Mouse (Mus musculus) neural tube, embryonic 15.5 days (tissue): ENCODE results near the gene Faap100. TPM values are rescaled to one million over a fixed set of nuclear protein-coding genes. Genes with fewer than 3 reads are reported as not detected.
"Not testable (repeated sequence)": the region's sequence is repeated elsewhere in the genome, so short reads cannot be mapped to it uniquely, and the experiment has no call there.

Source experiments
- ATAC-seq: fragments of 200-750 bp; cut with Nextera tagmentation; 2 replicates; pipeline ENCODE4 v1.8.0; 2017; ENCODE audit warnings: mild to moderate bottlenecking, moderate TSS enrichment, moderate library complexity; ENCODE audit not compliant: low FRiP score
- H3K27ac ChIP-seq: fragments of 300-500 bp; sonication (generic); replicated peaks from 2 replicates; pipeline ENCODE4 v1.5.1; 2015; ENCODE audit warnings: mild to moderate bottlenecking, inconsistent platforms
- H3K27me3 ChIP-seq: fragments of 300-500 bp; sonication (generic); replicated peaks from 2 replicates; pipeline ENCODE4 v1.6.1; 2015; ENCODE audit warnings: inconsistent platforms
- H3K36me3 ChIP-seq: fragments of 300-500 bp; sonication (generic); 2 replicates; pipeline ENCODE4 v1.6.1; 2015; ENCODE audit warnings: inconsistent platforms
- H3K4me1 ChIP-seq: fragments of 300-500 bp; sonication (generic); 2 replicates; pipeline ENCODE4 v1.6.1; 2015; ENCODE audit warnings: inconsistent platforms
- H3K4me2 ChIP-seq: fragments of 300-500 bp; sonication (generic); 2 replicates; pipeline ENCODE4 v1.6.1; 2015; ENCODE audit warnings: inconsistent platforms, mild to moderate bottlenecking, moderate library complexity
- H3K4me3 ChIP-seq: fragments of 300-500 bp; sonication (generic); replicated peaks from 2 replicates; pipeline ENCODE4 v1.5.1; 2015; ENCODE audit warnings: mild to moderate bottlenecking, inconsistent platforms
- H3K9ac ChIP-seq: fragments of 300-500 bp; sonication (generic); replicated peaks from 2 replicates; pipeline ENCODE4 v1.6.1; 2015; ENCODE audit warnings: mild to moderate bottlenecking, inconsistent platforms
- H3K9me3 ChIP-seq: fragments of 300-500 bp; sonication (generic); replicated peaks from 2 replicates; pipeline ENCODE4 v1.6.1; 2016; ENCODE audit warnings: inconsistent platforms
- WGBS: fragments of 180-500 bp; shearing (Covaris S2); methylation state at CpG from one replicate; pipeline ENCODE4 v1.1.7; 2015; ENCODE audit warnings: mixed read lengths; 5-methylcytosine and 5-hydroxymethylcytosine counted together
- polyA plus RNA-seq: library from polyadenylated mRNA; unstranded; fragments of >200 nt; fragmentation: Nextera tagmentation; extraction: Ambion mirVana; gene quantifications from 2 replicates; pipeline ENCODE4 v1.2.1, GENCODE M21; 2015

The Faap100 gene
- polyA plus RNA-seq, result 71.6 and 81.5 TPM in 2 replicates

DNA sequence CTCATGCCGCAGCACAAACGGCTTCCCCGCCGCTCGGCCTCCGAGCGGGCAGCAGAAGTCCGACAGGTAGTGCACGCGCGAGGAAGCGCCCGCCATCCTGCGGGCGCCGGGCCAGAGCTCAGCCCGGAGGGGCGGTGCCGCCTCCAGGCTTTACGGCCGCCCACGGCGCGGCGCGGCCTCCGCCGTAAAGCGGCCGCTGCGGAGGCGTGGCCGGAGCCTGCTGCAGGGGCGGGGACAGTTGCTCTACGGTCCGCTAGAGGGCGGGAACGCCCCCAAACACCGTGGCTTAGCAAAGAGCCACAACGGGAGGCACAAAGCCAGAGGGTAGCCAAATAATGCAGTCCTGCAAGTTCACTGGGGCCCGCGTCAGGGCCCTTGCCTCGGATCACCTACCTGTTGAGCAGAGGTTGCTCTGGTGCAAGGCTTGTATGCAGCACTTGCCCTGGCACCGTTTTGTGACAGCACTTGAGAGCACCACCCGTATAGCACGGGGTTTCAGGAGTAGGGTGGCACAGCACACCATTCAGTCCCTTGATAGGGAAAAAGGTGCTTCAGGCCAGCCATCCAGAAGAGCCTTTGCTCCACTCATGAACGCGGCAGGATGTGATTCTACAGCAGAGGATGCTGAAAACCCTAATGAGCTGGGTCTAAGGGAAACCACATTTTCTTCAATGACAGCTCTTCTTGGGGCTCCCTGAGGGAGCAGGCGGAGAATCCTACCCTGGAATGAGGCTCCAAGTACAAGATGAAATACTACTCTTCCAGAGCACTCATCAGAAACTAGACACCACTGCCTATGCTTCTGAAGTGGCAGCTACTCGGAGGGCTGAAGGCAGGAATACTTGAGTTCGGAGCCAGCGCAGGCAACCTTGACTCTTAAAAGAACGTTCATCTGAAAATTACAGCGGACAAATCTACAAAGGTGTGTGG lies at the start of gene Faap100:
Gene Faap100 (minus strand): TSS at position 154 of the 930 bp plus-strand sequence.
- Histone ChIP-seq H3K4me3 (peak within 1 kb of the TSS; percentile 69), H3K36me3 (peaks cover 68% of the 10 kb centered on the region), H3K4me1 (peaks cover 37% of the 10 kb centered on the region), H3K9me3 (no peaks in the 10 kb centered on the region), H3K4me2 (peak within 1 kb of the TSS; percentile 69), H3K27ac (peak within 1 kb of the TSS; percentile 87), H3K27me3 (no peaks in the 10 kb centered on the region), H3K9ac (peak within 1 kb of the TSS; percentile 69)
- ATAC-seq, result peak; percentile 85
- 8% methylated on average over 54 of the region's 54 CpGs for WGBS

DNA sequence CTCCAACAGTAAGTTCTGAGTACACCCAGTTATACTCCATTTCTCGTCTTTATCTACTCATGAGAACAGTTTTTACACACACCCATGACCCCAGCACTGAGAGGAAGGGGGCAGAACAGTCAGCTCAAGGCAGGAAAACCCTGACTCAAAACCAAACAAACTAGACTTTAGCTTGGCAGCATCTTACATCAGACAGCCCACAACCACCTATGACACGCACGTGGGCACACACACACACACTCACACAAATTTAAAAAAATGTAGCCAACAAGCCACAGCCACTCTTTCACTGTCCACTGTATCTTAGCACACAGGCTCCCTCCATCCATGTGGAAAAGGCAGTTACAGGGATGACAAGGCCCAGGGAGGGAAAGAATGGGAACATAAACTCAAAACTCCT lies 48.2 kb upstream of the Faap100 start:
- peaks cover 51% of the 10 kb centered on the region for H3K36me3 ChIP-seq
- no peaks in the 10 kb centered on the region for H3K4me1 ChIP-seq
- no peak overlapping the region for H3K4me3 ChIP-seq
- no peak overlapping the region for H3K4me2 ChIP-seq
- ATAC-seq, result no peak
- no peak overlapping the region for H3K27ac ChIP-seq
- no peak overlapping the region for H3K9ac ChIP-seq
- H3K9me3 ChIP-seq, result no peaks in the 10 kb centered on the region
- 94% methylated on average over 3 of the region's 3 CpGs for WGBS
- no peaks in the 10 kb centered on the region for H3K27me3 ChIP-seq

DNA sequence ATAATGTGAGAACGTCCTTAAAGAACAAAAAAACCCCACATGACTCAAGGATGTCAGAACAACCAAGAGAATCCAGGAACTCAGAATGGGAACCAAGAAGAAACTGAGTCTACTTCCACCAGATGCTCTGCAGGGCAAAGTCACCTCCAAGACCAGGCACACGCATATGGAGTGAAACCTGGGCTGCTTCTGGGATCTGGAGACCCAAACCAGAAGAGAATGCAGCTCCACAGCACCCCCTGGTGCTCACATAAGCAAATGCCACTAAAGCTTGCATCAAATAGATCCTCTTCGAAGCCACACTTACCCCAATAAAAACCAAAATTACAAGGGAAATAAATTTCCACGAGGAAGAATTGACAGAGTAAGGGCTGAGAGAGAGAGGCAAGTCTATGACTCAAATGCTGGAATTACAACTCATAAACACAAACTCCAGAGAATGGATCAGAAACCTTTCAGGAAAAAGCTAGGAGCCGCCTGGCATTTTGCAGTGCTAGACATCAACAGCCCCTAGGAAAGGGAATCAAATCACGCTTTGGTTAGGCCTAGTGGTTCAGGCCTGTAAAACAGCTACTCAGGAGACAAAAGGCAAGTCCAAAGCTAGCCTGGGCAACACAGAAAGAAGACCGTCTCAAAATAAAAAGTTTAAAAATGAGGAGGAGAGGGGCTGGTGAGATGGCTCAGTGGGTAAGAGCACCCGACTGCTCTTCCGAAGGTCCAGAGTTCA lies 45.2 kb upstream of the Faap100 start:
- Histone ChIP-seq H3K4me1 (no peaks in the 10 kb centered on the region), H3K27ac (no peak overlapping the region), H3K9me3 (no peaks in the 10 kb centered on the region), H3K4me3 (no peak overlapping the region), H3K27me3 (no peaks in the 10 kb centered on the region), H3K36me3 (peaks cover 65% of the 10 kb centered on the region), H3K4me2 (no peak overlapping the region), H3K9ac (no peak overlapping the region)
- WGBS, result 65% methylated on average over 9 of the region's 9 CpGs
- no peak for ATAC-seq

DNA sequence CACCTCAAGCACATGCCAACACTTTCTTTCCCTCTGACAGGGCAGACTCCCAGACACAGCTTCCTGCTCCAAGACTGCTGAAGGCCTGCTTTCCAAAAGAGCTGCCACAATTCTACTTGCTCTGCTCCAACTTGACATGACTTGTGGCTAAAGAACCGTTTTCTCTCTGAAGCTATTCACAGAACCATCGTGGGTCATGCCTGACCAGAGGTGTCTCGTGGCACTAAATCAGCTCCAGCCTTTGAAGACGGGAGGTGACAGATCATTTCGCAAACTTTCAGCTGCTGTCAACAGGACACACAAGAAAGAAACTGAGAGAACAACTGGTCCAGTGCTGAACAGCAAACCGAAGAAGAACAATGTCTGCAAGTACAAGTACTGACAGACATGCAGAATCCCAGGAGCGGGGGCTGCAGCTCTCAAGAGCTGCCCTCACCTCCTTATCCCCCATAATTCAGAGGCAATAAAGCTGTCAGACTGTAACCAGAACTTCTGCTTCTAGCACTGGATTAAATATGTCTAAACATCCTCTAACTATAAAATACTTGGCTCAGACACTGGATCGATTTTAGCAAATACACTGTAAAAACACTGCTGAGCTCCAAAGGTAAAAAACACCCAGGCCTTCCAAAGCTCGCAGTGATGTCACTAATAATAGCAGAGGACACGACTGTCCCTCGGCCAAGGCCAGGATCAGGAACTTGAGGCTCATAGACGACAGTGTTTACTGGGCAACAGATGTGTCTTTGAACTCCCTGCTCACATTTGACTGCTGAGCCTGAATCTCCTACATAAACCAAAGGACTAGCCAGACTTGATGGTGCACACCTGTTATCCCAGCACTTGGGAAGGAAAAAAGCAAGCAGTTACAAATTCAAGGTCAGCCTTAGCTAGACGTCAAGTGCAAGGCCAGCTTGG lies 44.3 kb upstream of the Faap100 start:
- WGBS, result 69% methylated on average over 13 of the region's 13 CpGs
- H3K4me1 ChIP-seq, result no peaks in the 10 kb centered on the region
- no peak for ATAC-seq
- H3K9me3 ChIP-seq, result no peaks in the 10 kb centered on the region
- H3K27me3 ChIP-seq, result no peaks in the 10 kb centered on the region
- H3K36me3 ChIP-seq, result peaks cover 65% of the 10 kb centered on the region
- H3K9ac ChIP-seq, result no peak overlapping the region
- H3K27ac ChIP-seq, result no peak overlapping the region
- H3K4me3 ChIP-seq, result no peak overlapping the region
- no peak overlapping the region for H3K4me2 ChIP-seq

DNA sequence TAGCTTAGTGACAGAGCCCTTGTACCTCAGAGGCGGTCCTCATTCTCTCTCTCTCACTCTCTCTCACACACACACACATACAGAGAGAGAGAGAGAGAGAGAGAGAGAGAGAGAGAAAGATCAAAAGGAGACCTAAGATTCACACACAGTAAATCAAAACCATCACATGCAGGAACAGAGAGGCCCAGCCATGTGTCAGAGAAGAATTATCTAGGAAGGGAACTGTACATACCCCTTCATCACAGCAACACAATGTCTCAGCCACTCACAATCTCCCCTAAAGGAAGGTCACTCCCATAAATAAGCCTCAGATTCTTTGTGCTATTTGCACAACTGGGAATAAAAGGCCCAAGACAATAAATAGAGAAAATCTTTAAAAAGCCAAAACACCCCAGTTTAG lies 40.0 kb upstream of the Faap100 start:
- no peak for ATAC-seq
- H3K27ac ChIP-seq, result no peak overlapping the region
- H3K36me3 ChIP-seq, result peaks cover 68% of the 10 kb centered on the region
- no peaks in the 10 kb centered on the region for H3K27me3 ChIP-seq
- H3K4me3 ChIP-seq, result no peak overlapping the region
- no peaks in the 10 kb centered on the region for H3K4me1 ChIP-seq
- H3K9me3 ChIP-seq, result no peaks in the 10 kb centered on the region
- H3K9ac ChIP-seq, result no peak overlapping the region
- H3K4me2 ChIP-seq, result no peak overlapping the region
- 86% methylated on average over 1 of the region's 1 CpGs for WGBS

DNA sequence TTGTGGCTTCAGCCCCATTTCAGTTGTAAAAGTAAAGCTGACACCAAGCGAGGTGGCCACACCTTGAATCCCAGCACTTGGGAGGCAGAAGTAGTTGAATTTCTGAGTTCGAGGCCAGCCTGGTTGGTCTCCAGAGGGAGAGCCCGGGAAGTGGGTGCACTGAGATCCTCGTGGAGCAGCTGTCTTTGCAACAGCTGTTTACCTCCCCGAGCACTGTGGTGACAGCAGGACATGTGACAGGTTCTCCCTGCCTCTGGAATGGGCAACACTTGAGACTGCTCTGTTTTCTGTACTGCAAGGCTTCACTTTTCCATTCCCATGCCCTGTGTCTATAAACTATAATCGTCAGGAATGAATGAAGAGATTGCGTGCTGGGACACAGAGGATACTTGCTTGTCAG lies 39.3 kb upstream of the Faap100 start:
- no peak overlapping the region for H3K9ac ChIP-seq
- no peaks in the 10 kb centered on the region for H3K4me1 ChIP-seq
- peaks cover 75% of the 10 kb centered on the region for H3K36me3 ChIP-seq
- H3K27ac ChIP-seq, result no peak overlapping the region
- no peaks in the 10 kb centered on the region for H3K9me3 ChIP-seq
- no peak for ATAC-seq
- 92% methylated on average over 7 of the region's 7 CpGs for WGBS
- no peak overlapping the region for H3K4me3 ChIP-seq
- no peak overlapping the region for H3K4me2 ChIP-seq
- H3K27me3 ChIP-seq, result no peaks in the 10 kb centered on the region

DNA sequence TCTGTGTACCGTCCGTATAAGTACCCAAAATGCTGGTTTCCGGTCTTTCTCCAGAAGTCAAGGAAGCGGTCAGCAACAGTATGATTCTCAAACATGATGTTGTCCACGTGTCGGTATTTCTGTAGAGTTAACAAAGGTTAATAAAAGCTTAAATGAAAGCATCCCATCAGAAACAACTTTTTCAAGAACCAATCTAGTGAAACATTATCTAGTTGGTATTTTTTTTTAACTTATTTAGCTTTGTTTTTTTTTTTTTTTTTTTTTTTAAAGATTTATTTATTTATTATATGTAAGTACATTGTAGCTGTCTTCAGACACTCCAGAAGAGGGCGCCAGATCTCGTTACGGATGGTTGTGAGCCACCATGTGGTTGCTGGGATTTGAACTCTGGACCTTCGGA lies 35.1 kb upstream of the Faap100 start:
- H3K27me3 ChIP-seq, H3K4me3 ChIP-seq, ATAC-seq, H3K4me2 ChIP-seq, H3K9me3 ChIP-seq, H3K27ac ChIP-seq, H3K9ac ChIP-seq, H3K4me1 ChIP-seq: not testable (repeated sequence)
- 97% methylated on average over 7 of the region's 10 CpGs for WGBS
- H3K36me3 ChIP-seq, result peaks cover 85% of the 10 kb centered on the region

DNA sequence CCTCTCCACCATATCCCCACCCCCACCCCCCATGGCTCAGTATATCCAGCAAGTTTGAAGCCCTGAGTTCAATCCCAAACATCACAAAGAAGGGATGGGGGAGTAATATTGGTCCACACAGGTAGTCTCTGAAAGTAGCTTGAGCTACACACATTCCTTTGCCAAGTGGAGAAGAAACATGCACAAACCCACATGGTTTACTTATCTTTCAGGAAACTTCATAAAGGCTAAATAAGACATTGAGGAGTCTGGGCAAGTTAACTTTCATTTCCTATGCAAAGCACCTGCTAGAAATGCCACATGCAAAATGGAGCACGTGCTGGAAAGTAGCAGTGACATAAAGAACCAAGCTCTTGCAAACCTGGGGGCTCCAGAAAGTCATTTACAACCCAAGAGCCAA lies 27.9 kb upstream of the Faap100 start:
- WGBS, result 88% methylated on average over 1 of the region's 1 CpGs

DNA sequence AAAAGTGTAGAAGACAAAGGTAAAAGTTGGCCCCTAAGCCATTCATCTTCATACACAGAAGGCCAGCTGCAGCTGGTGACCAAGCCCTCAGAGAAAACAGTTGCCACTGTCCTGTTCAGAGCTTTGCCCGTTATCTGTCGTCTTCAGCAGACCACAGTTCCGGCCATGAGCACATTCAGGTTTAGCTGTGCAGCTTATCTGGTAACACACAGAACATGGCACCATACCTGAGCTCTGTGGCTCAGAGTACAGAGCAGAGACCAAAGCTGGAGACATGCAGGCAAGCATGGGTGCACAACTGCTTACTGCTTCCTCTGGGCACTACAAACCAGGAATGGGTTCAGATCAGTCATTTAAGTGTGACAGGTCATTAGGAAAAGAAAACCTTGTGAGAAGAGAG lies 27.3 kb upstream of the Faap100 start:
- WGBS, result 88% methylated on average over 3 of the region's 3 CpGs
- Histone ChIP-seq H3K4me1 (no peaks in the 10 kb centered on the region), H3K36me3 (peaks cover 90% of the 10 kb centered on the region), H3K27me3 (no peaks in the 10 kb centered on the region), H3K27ac (no peak overlapping the region), H3K9ac (no peak overlapping the region), H3K4me3 (no peak overlapping the region), H3K4me2 (no peak overlapping the region), H3K9me3 (no peaks in the 10 kb centered on the region)
- no peak for ATAC-seq

More for the DNA sequence above, 27.9 kb upstream of the Faap100 start:
- Histone ChIP-seq H3K27me3 (no peaks in the 10 kb centered on the region), H3K4me2 (no peak overlapping the region), H3K9ac (no peak overlapping the region), H3K9me3 (no peaks in the 10 kb centered on the region), H3K36me3 (peaks cover 90% of the 10 kb centered on the region), H3K4me1 (no peaks in the 10 kb centered on the region), H3K4me3 (no peak overlapping the region), H3K27ac (no peak overlapping the region)
- no peak for ATAC-seq

DNA sequence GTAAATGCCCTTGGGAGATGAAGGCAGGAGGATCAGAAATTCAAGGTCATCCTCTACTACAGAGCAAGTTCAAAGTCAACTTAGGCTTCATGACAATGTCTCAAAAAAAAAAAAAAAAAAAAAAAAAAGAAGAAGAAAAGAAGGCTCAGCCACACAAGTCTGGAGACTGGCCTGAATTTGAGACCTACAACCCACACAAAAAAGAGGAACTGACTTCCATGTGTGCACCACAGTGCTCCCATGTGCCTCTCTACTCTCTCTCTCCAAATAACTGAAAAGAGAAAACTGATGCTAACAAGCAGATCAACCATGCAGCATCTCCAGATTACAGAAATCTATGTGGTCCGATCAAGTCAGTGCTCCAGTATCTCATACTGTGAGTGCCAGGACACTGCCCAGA lies 26.2 kb upstream of the Faap100 start:
- Histone ChIP-seq H3K27ac (no peak overlapping the region), H3K4me3 (no peak overlapping the region), H3K36me3 (peaks cover 90% of the 10 kb centered on the region), H3K27me3 (no peaks in the 10 kb centered on the region), H3K9ac (no peak overlapping the region), H3K9me3 (no peaks in the 10 kb centered on the region), H3K4me2 (no peak overlapping the region), H3K4me1 (no peaks in the 10 kb centered on the region)
- ATAC-seq, result no peak
- WGBS, result 97% methylated on average over 1 of the region's 1 CpGs

DNA sequence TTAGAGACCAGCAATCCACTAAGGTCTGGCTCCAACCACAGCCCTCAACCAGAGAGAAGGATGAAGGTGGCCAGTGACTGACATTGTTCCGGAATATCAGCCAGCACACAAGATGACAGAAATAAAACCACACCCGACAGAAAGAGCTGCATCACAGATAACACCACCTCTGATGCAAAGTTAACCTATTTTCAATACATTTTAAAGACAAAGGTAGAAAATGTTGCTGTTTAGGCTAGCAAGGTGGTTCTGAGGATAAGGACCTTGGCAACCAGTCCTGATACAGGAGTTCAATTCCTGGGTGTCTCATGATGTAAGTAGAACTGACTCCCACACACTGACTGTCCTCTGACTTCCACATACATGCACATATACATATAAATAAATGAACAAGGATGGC lies 20.8 kb upstream of the Faap100 start:
- Histone ChIP-seq H3K9ac (no peak overlapping the region), H3K4me3 (no peak overlapping the region), H3K4me2 (no peak overlapping the region), H3K9me3 (no peaks in the 10 kb centered on the region), H3K36me3 (peaks cover 73% of the 10 kb centered on the region), H3K4me1 (no peaks in the 10 kb centered on the region), H3K27me3 (no peaks in the 10 kb centered on the region), H3K27ac (no peak overlapping the region)
- no peak for ATAC-seq
- WGBS, result 95% methylated on average over 2 of the region's 2 CpGs
